Mouse (Mus musculus): ENCODE measurements around the gene Eif4g2. TPM values are rescaled to one million over a fixed set of nuclear protein-coding genes. Genes with fewer than 3 reads are reported as not detected.

The Eif4g2 gene
- polyA plus RNA-seq, 1 experiment, result 549 TPM

DNA sequence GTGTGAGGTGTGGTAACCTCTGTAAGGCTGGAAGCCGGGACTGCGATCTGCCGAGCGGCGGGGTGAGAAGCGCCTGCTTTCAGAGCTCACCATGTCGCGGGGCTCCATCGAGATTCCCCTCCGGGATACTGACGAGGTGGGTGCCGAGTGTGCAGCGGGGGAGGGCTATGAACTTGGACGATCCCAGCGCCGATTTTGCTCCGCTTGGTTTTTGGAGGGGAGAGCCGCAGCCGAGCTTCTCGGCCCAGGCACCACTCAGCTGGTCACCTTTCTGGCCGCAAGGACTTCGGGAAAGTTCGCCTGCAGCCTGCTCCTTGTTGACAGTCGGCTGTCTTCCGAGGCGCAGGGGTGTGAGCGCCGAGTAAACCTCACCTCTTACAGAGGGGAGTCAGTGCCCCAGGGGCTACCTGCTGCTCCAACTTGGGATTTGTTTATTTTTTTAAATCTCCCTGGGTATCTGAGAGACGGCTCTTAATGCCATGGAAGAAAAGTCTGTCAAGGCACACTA is 53.7 kb downstream of the Eif4g2 start:
- peaks cover 2% of the 10 kb centered on the region; the same call in 1 of the 2 replicates for H3K4me1 ChIP-seq (ENCODE audit: control insufficient read depth, insufficient read depth, insufficient read length, low read length)
- peak overlapping the region; percentile 92 for H3K4me3 ChIP-seq (ENCODE audit: insufficient read depth, low read depth, low read length)
- peak overlapping the region; percentile 40; the same call in 1 of the 2 replicates for H3K27ac ChIP-seq (replicated peaks; ENCODE audit: low read depth, low read length)

DNA sequence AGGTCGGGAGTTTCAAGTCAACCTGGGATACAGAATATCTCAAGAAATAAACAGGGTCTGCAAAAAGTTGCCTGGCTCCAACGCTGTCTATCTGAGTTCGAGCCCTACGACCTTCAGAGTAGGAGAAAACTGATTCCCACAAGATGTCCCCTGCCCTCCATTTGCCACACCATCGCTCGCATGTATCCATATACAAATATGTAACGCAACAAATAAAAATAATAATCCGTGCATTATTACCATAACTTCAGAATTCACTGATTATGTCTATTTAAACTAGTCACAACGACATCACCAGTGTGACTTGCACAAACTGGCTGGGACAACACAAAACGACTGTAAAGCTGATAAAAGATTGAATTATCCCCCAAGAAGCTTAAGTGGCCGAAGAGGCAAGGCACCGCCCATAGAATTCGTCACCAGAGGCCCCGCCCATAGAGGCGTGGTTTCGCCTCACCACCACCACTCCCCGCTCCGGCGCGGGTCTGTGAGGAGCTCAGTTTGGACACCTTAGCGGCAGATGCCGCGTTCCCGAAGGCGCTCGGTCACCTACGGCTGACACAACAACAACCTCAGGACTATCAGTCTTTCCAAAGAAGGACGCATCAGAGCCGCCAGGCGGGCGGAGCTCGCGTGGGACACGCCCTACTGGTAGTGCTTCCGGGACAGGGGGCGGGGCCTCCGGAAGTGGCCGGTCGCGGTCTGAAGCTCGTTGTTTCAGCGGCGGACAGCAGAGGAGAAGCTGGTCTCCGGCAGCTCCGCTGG is 54.4 kb downstream of the Eif4g2 start, which contains the start of gene Ctr9:
TSS of gene Ctr9 (plus strand) at position 671 of the 765 bp plus-strand sequence.
- peaks cover 4% of the 10 kb centered on the region; the same call in 1 of the 2 replicates for H3K4me1 ChIP-seq (ENCODE audit: control insufficient read depth, insufficient read depth, insufficient read length, low read length)
- H3K4me3 ChIP-seq (ENCODE audit: insufficient read depth, low read depth, low read length), result peak within 1 kb of the TSS; percentile 92
- peak within 1 kb of the TSS; percentile 98 for H3K27ac ChIP-seq (replicated peaks; ENCODE audit: low read depth, low read length)

DNA sequence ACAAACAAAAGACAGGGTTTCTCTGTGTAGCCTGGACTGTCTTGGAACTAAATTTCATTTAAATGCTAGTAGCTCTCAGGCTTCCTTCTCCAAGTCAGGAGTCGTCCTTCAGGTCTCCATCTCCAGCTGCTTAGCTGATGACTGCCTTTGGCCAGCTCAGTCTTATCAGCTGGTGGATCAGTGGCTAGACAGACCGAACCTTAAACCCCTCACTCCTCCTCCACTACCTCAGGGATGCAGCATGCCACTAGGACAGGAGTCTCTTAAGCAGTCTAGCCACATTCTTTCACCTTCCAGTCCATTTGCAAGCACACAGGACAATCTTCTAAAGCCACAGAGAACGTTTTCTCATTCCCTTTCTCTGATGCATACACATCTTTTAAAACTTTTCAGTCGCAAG is 57.9 kb downstream of the Eif4g2 start:
- Histone ChIP-seq H3K4me3 (ENCODE audit: insufficient read depth, low read depth, low read length) (no peak overlapping the region), H3K27ac (replicated peaks; ENCODE audit: low read depth, low read length) (no peak overlapping the region), H3K4me1 (ENCODE audit: control insufficient read depth, insufficient read depth, insufficient read length, low read length) (peaks cover 4% of the 10 kb centered on the region; the same call in 1 of the 2 replicates)

DNA sequence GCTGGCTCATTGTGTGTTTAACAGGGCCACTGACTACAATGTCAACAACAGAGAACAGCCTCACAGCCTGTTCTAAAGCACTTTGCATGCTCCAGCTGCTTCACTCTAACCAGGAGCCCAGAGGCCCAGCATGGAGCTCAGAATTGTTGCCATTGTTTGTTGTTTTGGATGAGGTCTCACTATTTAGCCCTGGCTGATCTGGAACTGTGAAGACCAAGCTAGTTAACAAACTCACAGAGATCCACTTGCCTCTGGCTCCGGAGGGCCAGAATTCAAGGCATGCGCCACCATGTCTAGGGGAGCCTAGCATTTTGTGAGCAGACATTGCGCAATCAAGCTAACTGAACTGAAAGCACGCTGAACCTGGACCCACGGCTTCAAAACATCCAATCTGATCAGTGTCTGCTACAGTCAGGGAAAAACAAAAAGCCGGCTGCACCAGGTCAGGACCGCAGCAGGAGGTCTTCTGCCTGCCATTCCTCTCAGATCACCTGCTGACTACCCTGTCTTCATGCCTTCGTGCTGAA is 58.7 kb downstream of the Eif4g2 start:
- Histone ChIP-seq H3K4me3 (ENCODE audit: insufficient read depth, low read depth, low read length) (peak overlapping the region; percentile 34), H3K27ac (replicated peaks; ENCODE audit: low read depth, low read length) (no peak overlapping the region), H3K4me1 (ENCODE audit: control insufficient read depth, insufficient read depth, insufficient read length, low read length) (peaks cover 4% of the 10 kb centered on the region; the same call in 1 of the 2 replicates)

DNA sequence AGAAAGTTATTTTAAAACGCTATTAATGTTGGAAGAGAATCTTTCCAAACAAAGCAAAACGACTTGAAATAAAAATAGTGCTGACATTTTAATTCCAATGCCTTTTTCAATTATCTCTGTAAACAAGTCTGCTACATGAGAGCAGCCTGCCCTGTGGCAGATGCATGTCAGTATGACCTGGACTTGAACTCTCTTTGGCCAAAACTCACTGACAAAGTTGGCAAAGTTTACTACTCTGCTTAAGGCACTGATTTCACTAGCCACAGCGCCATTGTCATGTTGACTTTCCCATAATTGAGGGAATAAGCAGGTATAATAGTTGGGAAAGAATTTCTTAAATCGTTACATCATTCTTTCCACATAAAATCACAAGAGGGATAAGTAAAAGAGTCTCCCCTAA is 62.0 kb downstream of the Eif4g2 start:
- no peak overlapping the region for H3K4me3 ChIP-seq (ENCODE audit: insufficient read depth, low read depth, low read length)
- H3K4me1 ChIP-seq (ENCODE audit: control insufficient read depth, insufficient read depth, insufficient read length, low read length), result peaks cover 4% of the 10 kb centered on the region; the same call in 1 of the 2 replicates
- H3K27ac ChIP-seq (replicated peaks; ENCODE audit: low read depth, low read length), result no peak overlapping the region

Other genes starting within 250 kb of the Eif4g2 start
- 35.2 and 35.6 TPM in 2 replicates for gene Rnf141, start 238.6 kb downstream of the Eif4g2 start, polyA plus RNA-seq (2012; ENCODE audit: insufficient read depth, insufficient read length, missing spikeins)
- 3.5 and 11.1 TPM in 2 replicates for gene Lyve1, start 219.8 kb downstream of the Eif4g2 start, polyA plus RNA-seq (2012; ENCODE audit: insufficient read depth, insufficient read length, missing spikeins)
- 1.5 and 2.0 TPM in 2 replicates for gene Mrvi1, start 100.6 kb downstream of the Eif4g2 start, polyA plus RNA-seq (2012; ENCODE audit: insufficient read depth, insufficient read length, missing spikeins)
- 20.2 and 22.3 TPM in 2 replicates for gene Ctr9, start 54.1 kb downstream of the Eif4g2 start, polyA plus RNA-seq (2012; ENCODE audit: insufficient read depth, insufficient read length, missing spikeins)